Mouse (Mus musculus): Measurements from ENCODE around the gene Gm9964.

Gene Gm9964

DNA sequence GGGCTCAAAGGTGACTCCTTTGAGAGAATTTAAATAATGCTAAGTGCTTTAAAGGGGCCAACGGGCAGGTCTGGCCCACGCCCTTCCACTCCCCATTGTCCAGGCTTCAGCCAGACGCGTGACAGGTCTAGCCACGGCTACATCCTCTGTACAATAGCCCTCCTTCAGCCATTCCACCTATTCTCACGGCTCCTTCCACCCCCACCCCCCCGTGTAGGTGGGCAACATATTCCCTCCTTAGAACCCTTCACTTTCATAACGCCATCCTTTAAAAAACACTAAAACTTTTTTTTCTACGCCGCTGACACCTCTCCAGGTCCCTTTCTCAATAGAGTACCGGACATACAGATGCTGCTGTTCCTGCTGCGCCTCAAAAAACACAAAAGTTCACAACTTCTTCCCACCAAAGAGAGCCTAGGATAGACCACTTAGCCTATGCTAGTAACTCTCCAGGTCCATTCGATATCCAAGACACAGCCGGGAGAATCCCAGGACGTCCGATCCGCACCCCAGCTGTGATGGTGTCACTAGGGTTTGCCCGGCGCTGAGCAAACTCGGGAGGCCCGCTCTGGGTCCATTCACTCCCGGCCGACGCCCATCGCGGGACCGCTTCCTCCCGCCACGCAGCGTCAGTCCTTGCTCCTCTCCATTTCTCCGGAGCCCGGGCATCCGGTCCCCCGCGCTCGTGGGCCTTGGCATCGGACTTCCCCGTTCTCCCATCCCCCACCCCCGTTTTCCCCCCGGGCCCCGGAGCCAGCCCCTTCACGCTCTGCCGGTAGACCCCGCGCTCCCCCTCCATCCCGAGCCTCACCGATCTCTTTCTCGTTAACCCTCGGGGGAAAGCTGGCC, 42.9 kb downstream of the Gm9964 start:
- DNase-seq (ENCODE audit: low read depth) = no peak

DNA sequence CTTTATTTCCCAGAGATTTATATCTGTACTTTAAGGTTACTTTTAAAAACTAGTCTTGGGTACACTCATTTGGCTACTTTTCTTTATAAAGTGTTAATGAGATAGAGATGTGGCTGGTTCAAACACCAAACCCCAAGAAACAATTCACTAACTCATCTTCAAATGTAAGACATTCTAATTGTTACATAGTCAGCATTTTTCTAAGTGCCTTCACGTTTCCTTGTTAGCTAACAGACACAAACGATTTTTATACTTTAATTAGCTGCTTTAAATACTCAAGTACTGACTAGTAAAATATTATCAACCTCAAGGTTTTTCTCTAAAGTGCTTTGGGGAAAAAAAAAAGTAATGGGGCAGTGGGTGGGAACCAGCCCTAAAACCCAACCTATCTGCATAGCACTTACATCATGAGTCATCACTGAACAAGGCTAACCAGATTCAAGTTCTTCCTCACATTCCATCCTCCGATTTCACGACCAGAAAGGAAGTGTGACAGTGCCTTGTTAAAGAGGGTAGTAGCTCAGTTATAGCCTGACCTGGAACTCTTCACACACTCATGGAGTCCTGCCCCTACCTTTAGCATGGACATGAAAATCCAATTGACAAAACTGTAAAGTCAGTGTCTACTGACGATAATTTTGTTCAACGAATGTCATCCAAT, 43.7 kb downstream of the Gm9964 start:
- peak; percentile 56 for DNase-seq (ENCODE audit: low read depth)

All from naive thymus-derived CD4-positive, alpha-beta T cell, adult 2 months (primary cell).